9 mouse cellular contexts compared by ENCODE assay signal in the genomic region with DNA sequence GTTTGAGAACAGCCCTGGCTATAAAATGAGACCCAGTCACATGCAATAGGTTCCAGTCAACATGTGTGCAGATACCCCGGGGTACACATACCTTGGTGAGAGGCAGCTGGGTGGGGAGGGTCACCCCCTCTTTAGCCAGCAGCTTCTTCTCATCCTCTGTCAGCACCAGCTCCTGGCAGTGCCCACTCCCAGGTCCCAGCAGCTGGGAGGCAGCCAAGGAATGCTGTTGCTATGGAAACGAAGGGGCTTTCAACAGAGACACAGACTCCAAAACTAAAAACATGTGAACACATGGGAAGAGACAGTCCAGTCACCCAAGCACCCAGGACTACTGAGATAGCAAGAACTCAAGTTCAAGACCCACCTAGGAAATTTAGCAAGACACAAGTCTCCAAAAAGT. TPM values are rescaled to one million over a fixed set of nuclear protein-coding genes. Genes with fewer than 3 reads are reported as not detected.
DNase-seq lines count a peak whose midpoint lies in the region; ATAC-seq lines count a peak whose summit lies in the region.
"Had no signal": no experiment of that assay in that cellular context is flagged by ENCODE, and none has a peak within 500 bp of the region (broad histone marks: within the 10 kb centered on the region; RNA-seq: fewer than 3 reads in every experiment).

No protein-coding gene starts in this region.

- peaks cover 5% of the 10 kb centered on the region; the same call in 1 of the 2 replicates for H3K27me3 ChIP-seq in forebrain, embryonic 13.5 days
- peaks cover 7% of the 10 kb centered on the region; the same call in 1 of the 2 replicates for H3K27me3 ChIP-seq in limb, embryonic 12.5 days
- H3K27me3 ChIP-seq: stomach, embryonic 15.5 days had no signal

- no peaks in the 10 kb centered on the region for H3K9me3 ChIP-seq in forebrain, embryonic 13.5 days (replicated peaks)
- H3K9me3 ChIP-seq in limb, embryonic 12.5 days = no peaks in the 10 kb centered on the region
- H3K9me3 ChIP-seq: stomach, embryonic 15.5 days had no signal

- no peak overlapping the region for H3K4me3 ChIP-seq in forebrain, embryonic 13.5 days
- H3K4me3 ChIP-seq in limb, embryonic 12.5 days (replicated peaks) = no peak overlapping the region
- H3K4me3 ChIP-seq: stomach, embryonic 15.5 days had no signal

- intact Hi-C loops in left cerebral cortex, postnatal 14 days (cut with DNase I) = no loop called here

- DNase-seq in left cerebral cortex, postnatal 14 days (ENCODE audit: low spot score in 2 of 2) = peak; percentile 32 to 46
- DNase-seq in left cerebral cortex, adult 11 months (ENCODE audit: low spot score) = no peak
- DNase-seq in embryo, embryonic 10.5 days (ENCODE audit: low spot score) = peak; percentile 69
- no peak for DNase-seq in spleen, adult 18-20 months
- DNase-seq in T-cell, adult 2 months (ENCODE audit: low spot score) = no peak
- DNase-seq: adrenal gland, postnatal 14 days had no signal

- ATAC-seq in forebrain, embryonic 13.5 days = peak; percentile 61; the same call in 1 of the 2 replicates
- ATAC-seq in limb, embryonic 12.5 days (ENCODE audit: insufficient number of reproducible peaks, insufficient read depth, low FRiP score, low TSS enrichment, low read depth) = no peak

- 47% methylated on average over 2 of the region's 2 CpGs for WGBS in forebrain, embryonic 13.5 days
- WGBS in limb, embryonic 12.5 days = 54% methylated on average over 2 of the region's 2 CpGs

- no peaks in the 10 kb centered on the region for H3K36me3 ChIP-seq in forebrain, embryonic 13.5 days (ENCODE audit: poor library complexity, severe bottlenecking)
- H3K36me3 ChIP-seq in limb, embryonic 12.5 days = no peaks in the 10 kb centered on the region
- H3K36me3 ChIP-seq: stomach, embryonic 15.5 days had no signal

- no peak overlapping the region for H3K4me2 ChIP-seq in forebrain, embryonic 13.5 days
- no peak overlapping the region for H3K4me2 ChIP-seq in limb, embryonic 12.5 days
- H3K4me2 ChIP-seq: stomach, embryonic 15.5 days had no signal

- no peak overlapping the region for H3K27ac ChIP-seq in forebrain, embryonic 13.5 days
- no peak overlapping the region for H3K27ac ChIP-seq in limb, embryonic 12.5 days
- H3K27ac ChIP-seq: stomach, embryonic 15.5 days had no signal

- H3K4me1 ChIP-seq in forebrain, embryonic 13.5 days = peaks cover 14% of the 10 kb centered on the region
- peaks cover 7% of the 10 kb centered on the region for H3K4me1 ChIP-seq in limb, embryonic 12.5 days (replicated peaks)

- H3K9ac ChIP-seq in forebrain, embryonic 13.5 days = peak overlapping the region; percentile 45; the same call in 1 of the 2 replicates
- H3K9ac ChIP-seq in limb, embryonic 12.5 days (replicated peaks) = peak overlapping the region; percentile 4; the same call in 1 of the 2 replicates
- H3K9ac ChIP-seq: stomach, embryonic 15.5 days had no signal

RNA-seq across cellular contexts. Expression of a gene that starts 9.5 kb away (rescaled TPM):
- under 1 TPM; 0.15 to 0.44 TPM for total RNA-seq in left cerebral cortex, postnatal 14 days (2021)
- polyA plus RNA-seq in forebrain, embryonic 13.5 days (2015; fragmentation: Nextera tagmentation; extraction: Ambion mirVana) = 0.30 and 0.42 TPM in 2 replicates
- polyA plus RNA-seq in limb, embryonic 12.5 days (2016; fragmentation: Nextera tagmentation; extraction: Ambion mirVana) = 0.45 and 0.61 TPM in 2 replicates

RNA-seq across cellular contexts. Expression of a gene that starts 16.5 kb away (rescaled TPM):
- total RNA-seq in left cerebral cortex, postnatal 14 days (2021) = 100 to 1,000 TPM; 116 to 122 TPM
- 200 and 211 TPM in 2 replicates for polyA plus RNA-seq in forebrain, embryonic 13.5 days (2015; fragmentation: Nextera tagmentation; extraction: Ambion mirVana)
- polyA plus RNA-seq in limb, embryonic 12.5 days (2016; fragmentation: Nextera tagmentation; extraction: Ambion mirVana) = 220 and 229 TPM in 2 replicates

RNA-seq across cellular contexts. Expression of a gene that starts 19.4 kb away (rescaled TPM):
- total RNA-seq in left cerebral cortex, postnatal 14 days (2021) = 10 to 100 TPM; 51.1 to 51.2 TPM
- 55.8 and 60.5 TPM in 2 replicates for polyA plus RNA-seq in forebrain, embryonic 13.5 days (2015; fragmentation: Nextera tagmentation; extraction: Ambion mirVana)
- polyA plus RNA-seq in limb, embryonic 12.5 days (2016; fragmentation: Nextera tagmentation; extraction: Ambion mirVana) = 68.1 and 68.3 TPM in 2 replicates

RNA-seq across cellular contexts. Expression of a gene that starts 29.2 kb away (rescaled TPM):
- total RNA-seq in left cerebral cortex, postnatal 14 days (2021) = 100 to 1,000 TPM; 178 to 186 TPM
- polyA plus RNA-seq in forebrain, embryonic 13.5 days (2015; fragmentation: Nextera tagmentation; extraction: Ambion mirVana) = 273 and 305 TPM in 2 replicates
- polyA plus RNA-seq in limb, embryonic 12.5 days (2016; fragmentation: Nextera tagmentation; extraction: Ambion mirVana) = 225 and 235 TPM in 2 replicates

RNA-seq across cellular contexts. Expression of a gene that starts 45.8 kb away (rescaled TPM):
- 10 to 100 TPM; 74.8 to 76.0 TPM for total RNA-seq in left cerebral cortex, postnatal 14 days (2021)
- 10.4 and 10.6 TPM in 2 replicates for polyA plus RNA-seq in forebrain, embryonic 13.5 days (2015; fragmentation: Nextera tagmentation; extraction: Ambion mirVana)
- 19.0 and 19.7 TPM in 2 replicates for polyA plus RNA-seq in limb, embryonic 12.5 days (2016; fragmentation: Nextera tagmentation; extraction: Ambion mirVana)

Comparison
In these comparisons a context has a peak if more than half of its experiments do, and no peak if none do; other contexts are left out.
1. DNase-seq: peak in left cerebral cortex, postnatal 14 days (2 of 2) and embryo, embryonic 10.5 days (single experiment); none in left cerebral cortex, adult 11 months (single experiment), spleen, adult 18-20 months (0 of 2) and T-cell, adult 2 months (single experiment).